In genomic region chr1:69492013-69492412, GRCm38 (mm10) we compare ENCODE assay signal across 18 mouse cellular contexts.
"Had no signal": no experiment of that assay in that cellular context is flagged by ENCODE, and none has a peak within 500 bp of the region (broad histone marks: within the 10 kb centered on the region; RNA-seq: fewer than 3 reads in every experiment).

No protein-coding gene starts in this region.

- ATAC-seq: liver, embryonic 12.5 days had no signal

- H3K27me3 ChIP-seq: liver, embryonic 12.5 days; midbrain, embryonic 12.5 days; neural tube, embryonic 13.5 days; neural tube, embryonic 15.5 days had no signal

- H3K9ac ChIP-seq: liver, embryonic 12.5 days; liver, embryonic 14.5 days; lung, embryonic 14.5 days; midbrain, embryonic 12.5 days; neural tube, embryonic 13.5 days; neural tube, embryonic 15.5 days had no signal

- H3K4me2 ChIP-seq: liver, embryonic 12.5 days; lung, embryonic 14.5 days; midbrain, embryonic 12.5 days; neural tube, embryonic 13.5 days; neural tube, embryonic 15.5 days had no signal

- H3K27ac ChIP-seq: liver, embryonic 12.5 days; liver, embryonic 14.5 days; midbrain, embryonic 12.5 days; neural tube, embryonic 13.5 days; neural tube, embryonic 15.5 days had no signal

- H3K4me3 ChIP-seq: liver, embryonic 12.5 days; midbrain, embryonic 12.5 days; myocyte; neural tube, embryonic 13.5 days; neural tube, embryonic 15.5 days had no signal

- H3K36me3 ChIP-seq: liver, embryonic 12.5 days; midbrain, embryonic 12.5 days; neural tube, embryonic 13.5 days; neural tube, embryonic 15.5 days had no signal

- H3K4me1 ChIP-seq: midbrain, embryonic 12.5 days; neural tube, embryonic 13.5 days; neural tube, embryonic 15.5 days had no signal

- DNase-seq: lung, adult 18-20 months; lung, embryonic 14.5 days; lung, postnatal 10 days; lung, postnatal 4 days; retina, postnatal 1 day; right cerebral cortex, adult 18-20 months; right cerebral cortex, postnatal 25 days; right cerebral cortex, postnatal 4 days; spleen, adult 18-20 months; thymus, adult 18-20 months; thymus, postnatal 14 days; thymus, postnatal 36 days had no signal

- H3K9me3 ChIP-seq: liver, embryonic 12.5 days; midbrain, embryonic 12.5 days; neural tube, embryonic 13.5 days; neural tube, embryonic 15.5 days had no signal
